Mouse (Mus musculus) embryonic fibroblast, embryonic 13.5 days (primary cell): Measurements from ENCODE around the gene Raet1e.
"Not testable (repeated sequence)": the region's sequence is repeated elsewhere in the genome, so short reads cannot be mapped to it uniquely, and the experiment has no call there.

ENCODE experiments used
- CTCF ChIP-seq: IDR thresholded peaks from 2 replicates; pipeline ENCODE4 v1.5.1; 2011; ENCODE audit warnings: mild to moderate bottlenecking, control low read depth, low read length, moderate library complexity, borderline replicate concordance; ENCODE audit not compliant: insufficient read depth
- POLR2A ChIP-seq: IDR thresholded peaks from 2 replicates; pipeline ENCODE4 v1.6.1; 2011; ENCODE audit warnings: low read depth, mild to moderate bottlenecking, control low read depth, low read length, moderate library complexity

- TF ChIP-seq POLR2A, CTCF: not testable (repeated sequence)
Observed at GRCm38 (mm10) chr10:22174190-22174487, 15.8 kb downstream of the Raet1e start.
